11 mouse cellular contexts compared by ENCODE assay signal in genomic region chr15:81421454-81421853, GRCm38 (mm10). TPM values are rescaled to one million over a fixed set of nuclear protein-coding genes. Genes with fewer than 3 reads are reported as not detected.
DNase-seq lines count a peak whose midpoint lies in the region; ATAC-seq and TF ChIP-seq lines count a peak whose summit lies in the region.
"Had no signal": no experiment of that assay in that cellular context is flagged by ENCODE, and none has a peak within 500 bp of the region (broad histone marks: within the 10 kb centered on the region; RNA-seq: fewer than 3 reads in every experiment).

No protein-coding gene starts in this region.

- H3K4me3 ChIP-seq in liver, embryonic 15.5 days (replicated peaks): no peak overlapping the region
- H3K4me3 ChIP-seq in brown adipose tissue, adult 24 weeks (ENCODE audit: insufficient read depth, low read depth, low read length): no peak overlapping the region
- no peak overlapping the region for H3K4me3 ChIP-seq in kidney, adult 2 months (ENCODE audit: insufficient read depth, low read depth, low read length)
- H3K4me3 ChIP-seq in small intestine, adult 2 months (ENCODE audit: low read depth, low read length): no peak overlapping the region
- H3K4me3 ChIP-seq in hindbrain, embryonic 16.5 days (ENCODE audit: low read length): no peak overlapping the region
- H3K4me3 ChIP-seq: forebrain, embryonic 15.5 days had no signal

- 46% methylated on average over 1 of the region's 1 CpGs for WGBS in liver, embryonic 15.5 days (ENCODE audit: insufficient replicate concordance)
- WGBS in kidney, adult 2 months: 19% methylated on average over 1 of the region's 1 CpGs
- WGBS in small intestine, adult 2 months: 13% methylated on average over 1 of the region's 1 CpGs
- WGBS in hindbrain, embryonic 16.5 days: 74% methylated on average over 1 of the region's 1 CpGs

- peak overlapping the region; percentile 1; the same call in 1 of the 2 replicates for H3K27ac ChIP-seq in liver, embryonic 15.5 days (replicated peaks)
- peak overlapping the region; percentile 72 for H3K27ac ChIP-seq in brown adipose tissue, adult 24 weeks (replicated peaks; ENCODE audit: low read depth, low read length)
- peak overlapping the region; percentile 96; the same call in 1 of the 2 replicates for H3K27ac ChIP-seq in kidney, adult 2 months (ENCODE audit: insufficient read depth, low read depth, low read length)
- peak overlapping the region; percentile 92; the same call in 1 of the 2 replicates for H3K27ac ChIP-seq in small intestine, adult 2 months (ENCODE audit: insufficient read depth, low read depth, low read length)
- no peak overlapping the region for H3K27ac ChIP-seq in hindbrain, embryonic 16.5 days (ENCODE audit: low read depth, low read length)

- ATAC-seq in liver, embryonic 15.5 days (ENCODE audit: insufficient read depth): no peak
- ATAC-seq in hindbrain, embryonic 16.5 days: no peak
- ATAC-seq: forebrain, embryonic 15.5 days had no signal

- H3K4me2 ChIP-seq in liver, embryonic 15.5 days: no peak overlapping the region
- H3K4me2 ChIP-seq in hindbrain, embryonic 16.5 days (ENCODE audit: low read length): no peak overlapping the region
- H3K4me2 ChIP-seq: forebrain, embryonic 15.5 days; heart, embryonic 11.5 days had no signal

- no peak for TF ChIP-seq CTCF in kidney, adult 2 months (conservative IDR thresholded peaks at IDR 0.05; ENCODE audit: insufficient read depth, insufficient read length, low read depth, low read length)
- TF ChIP-seq CTCF in small intestine, adult 2 months (IDR thresholded peaks at IDR 0.05; ENCODE audit: extremely low read depth, insufficient read length, insufficient replicate concordance, low read depth, low read length): no peak

- peaks cover 31% of the 10 kb centered on the region for H3K4me1 ChIP-seq in liver, embryonic 15.5 days (replicated peaks)
- peaks cover 20% of the 10 kb centered on the region for H3K4me1 ChIP-seq in brown adipose tissue, adult 24 weeks (ENCODE audit: control insufficient read depth, insufficient read depth, insufficient read length, low read length)
- peaks cover 13% of the 10 kb centered on the region for H3K4me1 ChIP-seq in kidney, adult 2 months (ENCODE audit: control insufficient read depth, insufficient read depth, low read length)
- H3K4me1 ChIP-seq in small intestine, adult 2 months (ENCODE audit: control insufficient read depth, insufficient read depth, insufficient read length, low read length): peaks cover 8% of the 10 kb centered on the region; the same call in 1 of the 2 replicates
- H3K4me1 ChIP-seq in hindbrain, embryonic 16.5 days (ENCODE audit: control insufficient read depth, insufficient read depth, low read depth, low read length): no peaks in the 10 kb centered on the region

- H3K9me3 ChIP-seq in liver, embryonic 15.5 days (replicated peaks): no peaks in the 10 kb centered on the region
- no peaks in the 10 kb centered on the region for H3K9me3 ChIP-seq in hindbrain, embryonic 16.5 days (ENCODE audit: control insufficient read depth, low read length)
- H3K9me3 ChIP-seq: forebrain, embryonic 15.5 days had no signal

- no peak for DNase-seq in liver
- peak; percentile 82 for DNase-seq in kidney, adult 2 months
- DNase-seq in frontal cortex, postnatal 14 days (ENCODE audit: low spot score in 2 of 2): no peak
- DNase-seq: thymus, adult 2 months had no signal

- TF ChIP-seq POLR2A in kidney, adult 2 months (IDR thresholded peaks at IDR 0.05; ENCODE audit: low read depth, low read length): no peak
- TF ChIP-seq POLR2A in small intestine, adult 2 months (IDR thresholded peaks at IDR 0.05; ENCODE audit: low read depth, low read length): no peak

- H3K9ac ChIP-seq in liver, embryonic 15.5 days: no peak overlapping the region
- no peak overlapping the region for H3K9ac ChIP-seq in hindbrain, embryonic 16.5 days (ENCODE audit: low read depth, low read length)
- H3K9ac ChIP-seq: forebrain, embryonic 15.5 days had no signal

- H3K36me3 ChIP-seq in liver, embryonic 15.5 days (replicated peaks): no peaks in the 10 kb centered on the region; the same call in 1 of the 2 replicates
- no peaks in the 10 kb centered on the region for H3K36me3 ChIP-seq in kidney, adult 2 months (ENCODE audit: control insufficient read depth, insufficient read depth, low read length)
- no peaks in the 10 kb centered on the region for H3K36me3 ChIP-seq in small intestine, adult 2 months (ENCODE audit: control insufficient read depth, insufficient read depth, low read length)
- H3K36me3 ChIP-seq in hindbrain, embryonic 16.5 days (ENCODE audit: control insufficient read depth, insufficient read depth, low read length): no peaks in the 10 kb centered on the region

- no peaks in the 10 kb centered on the region for H3K27me3 ChIP-seq in liver, embryonic 15.5 days
- H3K27me3 ChIP-seq in kidney, adult 2 months (replicated peaks; ENCODE audit: control insufficient read depth, insufficient read depth, low read length): no peaks in the 10 kb centered on the region
- H3K27me3 ChIP-seq in small intestine, adult 2 months (ENCODE audit: control insufficient read depth, insufficient read depth, low read length): no peaks in the 10 kb centered on the region
- H3K27me3 ChIP-seq in hindbrain, embryonic 16.5 days (replicated peaks; ENCODE audit: control insufficient read depth, insufficient read depth, low read length): no peaks in the 10 kb centered on the region
- H3K27me3 ChIP-seq: forebrain, embryonic 15.5 days had no signal

RNA-seq across cellular contexts. Expression of gene Dnajb7, which starts 13.4 kb away (rescaled TPM):
- polyA plus RNA-seq in liver, embryonic 15.5 days (2015; fragmentation: Nextera tagmentation; extraction: Ambion mirVana): 0.70 and 0.75 TPM in 2 replicates
- polyA plus RNA-seq in brown adipose tissue, adult 24 weeks (2012; ENCODE audit: insufficient read depth, insufficient read length, missing spikeins): not detected in 2 replicates
- polyA plus RNA-seq in kidney, adult 2 months (2012; rRNA removed): 0.06 TPM in 1 of 2 replicates, not detected in the other
- not detected in 2 replicates for polyA plus RNA-seq in small intestine, adult 2 months (2012; rRNA removed)
- polyA plus RNA-seq in hindbrain, embryonic 16.5 days (2015; fragmentation: Nextera tagmentation; extraction: Ambion mirVana): 0.95 and 1.3 TPM in 2 replicates
- polyA plus RNA-seq: cortical plate, adult 2 months; thymus, adult 2 months had no signal

RNA-seq across cellular contexts. Expression of gene Xpnpep3, which starts 21.5 kb away (rescaled TPM):
- 6.2 and 6.8 TPM in 2 replicates for polyA plus RNA-seq in liver, embryonic 15.5 days (2015; fragmentation: Nextera tagmentation; extraction: Ambion mirVana)
- polyA plus RNA-seq in brown adipose tissue, adult 24 weeks (2012; ENCODE audit: insufficient read depth, insufficient read length, missing spikeins): 15.6 and 33.2 TPM in 2 replicates
- 9.6 and 10.7 TPM in 2 replicates for polyA plus RNA-seq in kidney, adult 2 months (2012; rRNA removed)
- 1.0 and 2.6 TPM in 2 replicates for polyA plus RNA-seq in small intestine, adult 2 months (2012; rRNA removed)
- 8.3 and 10.6 TPM in 2 replicates for polyA plus RNA-seq in hindbrain, embryonic 16.5 days (2015; fragmentation: Nextera tagmentation; extraction: Ambion mirVana)

RNA-seq across cellular contexts. Expression of gene St13, which starts 21.6 kb away (rescaled TPM):
- 53.5 and 57.4 TPM in 2 replicates for polyA plus RNA-seq in liver, embryonic 15.5 days (2015; fragmentation: Nextera tagmentation; extraction: Ambion mirVana)
- 181 and 325 TPM in 2 replicates for polyA plus RNA-seq in brown adipose tissue, adult 24 weeks (2012; ENCODE audit: insufficient read depth, insufficient read length, missing spikeins)
- polyA plus RNA-seq in kidney, adult 2 months (2012; rRNA removed): 40.7 and 46.3 TPM in 2 replicates
- polyA plus RNA-seq in small intestine, adult 2 months (2012; rRNA removed): 3.0 and 4.7 TPM in 2 replicates
- 200 and 211 TPM in 2 replicates for polyA plus RNA-seq in hindbrain, embryonic 16.5 days (2015; fragmentation: Nextera tagmentation; extraction: Ambion mirVana)

RNA-seq across cellular contexts. Expression of gene Rbx1, which starts 44.6 kb away (rescaled TPM):
- 195 and 226 TPM in 2 replicates for polyA plus RNA-seq in liver, embryonic 15.5 days (2015; fragmentation: Nextera tagmentation; extraction: Ambion mirVana)
- polyA plus RNA-seq in brown adipose tissue, adult 24 weeks (2012; ENCODE audit: insufficient read depth, insufficient read length, missing spikeins): 124 and 161 TPM in 2 replicates
- polyA plus RNA-seq in kidney, adult 2 months (2012; rRNA removed): 76.3 and 118 TPM in 2 replicates
- 9.4 and 17.7 TPM in 2 replicates for polyA plus RNA-seq in small intestine, adult 2 months (2012; rRNA removed)
- 383 and 395 TPM in 2 replicates for polyA plus RNA-seq in hindbrain, embryonic 16.5 days (2015; fragmentation: Nextera tagmentation; extraction: Ambion mirVana)
